Mouse (Mus musculus) frontal cortex, postnatal 25 days (tissue): ENCODE measurements at regions not wholly inside any gene's neighbourhood (a gene's known extent, or its start where the extent isn't known, plus 50 kb on each side); places are given as distances from the start of the nearest gene placed in this dataset.
A peak's percentile ranks its signal among the peaks of the same experiment; 100 is the strongest.
"Not testable (repeated sequence)": the region's sequence is repeated elsewhere in the genome, so short reads cannot be mapped to it uniquely, and the experiment has no call there.

ENCODE experiments used
- DNase-seq, 2 experiments: peaks; one replicate each; pipeline ENCODE4 v3.0.0; 2022; ENCODE audit warnings: low spot score in 2 of 2

GRCm38 (mm10) chr12:77854281-77855075 lies 339.6 kb upstream of the Gm6657 start:
- no peak for DNase-seq

GRCm38 (mm10) chr12:77855796-77856195 lies 338.2 kb upstream of the Gm6657 start:
- DNase-seq: no peak

DNA sequence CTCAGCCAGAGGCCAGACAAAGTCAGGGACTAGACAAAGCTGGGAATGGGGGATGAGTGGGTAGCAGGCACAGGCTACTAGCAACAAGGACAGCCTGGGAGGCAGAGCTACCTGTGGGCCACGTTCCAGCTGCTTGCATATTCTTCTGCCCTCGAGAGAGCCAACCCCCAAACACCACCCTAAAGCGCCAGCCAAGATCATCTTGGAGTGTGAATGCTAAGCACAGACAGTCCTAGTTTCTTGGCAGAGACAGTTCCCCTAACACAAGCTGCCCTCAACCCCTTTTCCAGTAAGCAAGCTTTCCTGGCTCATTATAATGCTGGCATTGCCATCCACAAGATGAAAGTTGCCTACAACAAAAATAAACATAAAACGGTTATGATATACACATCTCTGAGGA lies 336.8 kb upstream of the Gm6657 start:
- DNase-seq: no peak

DNA sequence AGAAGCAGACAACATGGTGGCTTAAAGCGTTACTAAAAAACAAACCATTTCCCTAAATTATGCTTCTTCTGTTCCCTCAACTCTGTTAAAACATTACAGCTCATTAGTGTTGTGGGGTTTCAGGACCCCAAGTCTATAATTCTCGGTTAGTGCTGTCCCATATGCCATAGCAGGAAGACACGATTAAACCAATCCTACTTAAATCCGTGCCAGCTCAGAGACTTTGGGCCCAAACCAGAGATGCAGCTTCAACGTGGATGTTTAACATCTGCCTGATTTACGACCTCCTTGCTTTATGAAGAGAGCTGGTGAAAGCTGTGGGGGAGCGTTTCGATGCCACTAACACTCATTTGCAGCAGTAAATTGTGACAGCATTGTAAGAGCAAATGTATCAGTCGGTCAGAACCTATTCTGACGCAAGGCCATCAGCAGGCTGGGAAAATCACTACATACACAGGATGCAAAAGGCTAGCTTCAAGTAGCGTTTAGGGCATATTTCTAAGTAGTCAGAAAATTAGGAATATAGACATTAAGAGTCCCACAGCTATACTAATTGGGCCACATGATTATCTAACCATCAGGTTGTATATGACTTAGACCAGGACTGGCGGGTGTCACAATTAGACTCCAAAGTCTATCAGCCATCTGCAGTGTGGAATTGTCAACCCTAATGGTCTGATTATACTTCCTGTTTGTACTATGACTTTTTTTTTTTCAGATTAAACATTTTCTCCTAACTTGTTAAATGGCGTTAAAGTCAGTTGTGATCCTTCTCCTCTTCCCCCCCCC lies 333.1 kb upstream of the Gm6657 start:
- no peak for DNase-seq

DNA sequence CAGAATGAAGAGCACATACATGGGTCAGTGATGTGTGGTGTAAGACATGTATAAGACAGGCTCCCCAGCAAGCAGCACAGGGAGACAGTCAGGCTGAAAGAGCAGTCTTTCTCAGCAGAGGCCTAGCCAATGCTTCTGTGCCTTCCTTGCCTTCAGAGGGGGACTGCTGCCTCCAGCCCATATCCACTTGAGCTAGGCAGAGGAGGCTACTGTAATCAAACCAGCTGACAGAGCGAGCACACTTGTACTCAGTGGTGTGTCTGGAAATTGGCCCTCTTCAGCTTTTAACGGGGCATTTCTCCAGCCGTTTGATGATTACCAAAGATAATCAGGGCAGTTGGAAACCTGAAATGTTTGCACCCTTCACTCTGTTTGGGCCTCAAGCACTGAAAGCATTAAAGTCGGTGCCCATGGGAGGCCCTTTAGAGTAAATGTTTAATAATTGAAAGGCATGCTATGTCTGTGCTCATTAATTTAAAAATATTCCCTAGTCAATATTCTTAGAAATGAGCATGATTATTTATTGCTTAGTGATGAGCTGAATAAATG lies 326.0 kb upstream of the Gm6657 start:
- no peak for DNase-seq

- DNase-seq: no peak
Measured at GRCm38 (mm10) chr12:77869296-77869695, 324.7 kb upstream of the Gm6657 start.

DNA sequence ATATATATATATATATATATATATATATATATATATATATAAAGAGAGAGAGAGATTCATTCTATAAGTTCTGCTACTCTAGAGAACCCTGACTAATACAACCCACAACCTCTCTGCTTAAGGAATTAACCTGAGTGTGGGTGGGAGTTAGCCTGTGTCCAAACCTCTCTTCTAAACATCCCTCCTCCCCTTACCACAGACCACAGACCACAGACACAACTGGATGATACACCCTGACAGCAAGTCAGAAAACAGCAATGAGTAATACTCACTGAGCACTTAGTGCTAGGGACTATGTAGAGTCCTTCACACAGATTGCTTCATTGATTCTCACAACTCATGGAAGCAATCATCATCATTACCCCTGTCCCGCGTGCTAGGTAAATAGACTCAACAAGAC lies 306.7 kb upstream of the Gm6657 start:
- DNase-seq: no peak

GRCm38 (mm10) chr12:77891452-77891851 lies 302.6 kb upstream of the Gm6657 start:
- DNase-seq: no peak

DNA sequence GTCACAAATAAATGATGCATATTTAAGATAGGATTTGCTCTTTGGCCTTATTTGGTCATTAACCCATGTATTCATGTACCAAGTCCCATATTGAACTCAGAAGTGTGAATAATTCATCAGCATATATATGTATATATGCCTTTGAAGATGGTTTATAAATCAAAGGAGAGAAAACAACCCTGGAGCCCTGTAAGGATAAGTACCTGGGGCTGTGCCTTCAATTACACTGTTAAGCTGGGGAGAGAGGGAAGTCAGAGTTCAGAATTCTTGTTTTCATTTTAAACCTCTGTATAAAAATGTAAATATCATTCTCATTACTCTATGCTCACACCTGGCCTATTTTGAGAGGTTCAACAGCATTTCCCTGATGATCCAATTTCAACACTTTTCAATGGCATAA lies 299.8 kb upstream of the Gm6657 start:
- no peak for DNase-seq

DNA sequence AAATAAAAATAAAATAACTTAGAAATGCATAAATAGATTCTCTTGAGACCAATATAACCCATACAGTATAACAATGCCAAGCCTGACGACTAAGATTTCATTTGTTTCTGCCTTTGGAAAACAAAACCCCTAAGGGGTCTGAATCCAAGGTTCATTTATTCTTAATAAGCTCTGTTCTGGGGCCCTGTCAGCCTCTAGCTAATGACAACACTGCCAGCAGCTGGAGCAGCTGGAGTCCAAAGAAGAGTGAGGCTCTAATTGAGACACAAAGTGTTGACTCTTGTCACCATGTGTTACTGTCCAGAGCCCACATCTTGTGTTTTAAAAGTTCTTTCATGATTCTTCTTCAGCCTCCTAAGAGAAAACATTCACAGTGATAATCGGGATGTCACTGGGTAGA lies 298.5 kb upstream of the Gm6657 start:
- DNase-seq: no peak

DNA sequence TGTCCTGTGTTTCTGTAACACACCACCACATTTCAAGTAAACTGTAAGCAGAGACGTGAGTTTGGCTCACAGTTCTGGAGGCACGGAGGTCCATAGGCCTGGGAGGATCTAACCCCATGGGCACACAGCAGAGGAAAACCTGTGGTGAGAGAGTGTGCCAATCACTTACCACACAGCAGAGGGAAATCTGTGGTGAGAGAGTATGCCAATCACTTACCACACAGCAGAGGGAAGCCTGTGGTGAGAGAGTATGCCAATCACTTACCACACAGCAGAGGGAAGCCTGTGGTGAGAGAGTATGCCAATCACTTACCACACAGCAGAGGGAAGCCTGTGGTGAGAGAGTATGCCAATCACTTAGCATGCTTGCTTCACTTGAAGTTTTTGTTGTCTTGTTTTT lies 295.1 kb upstream of the Gm6657 start:
- DNase-seq: not testable (repeated sequence)

- DNase-seq: no peak
Measured at GRCm38 (mm10) chr12:77901254-77901653, 292.8 kb upstream of the Gm6657 start.

GRCm38 (mm10) chr12:77912863-77913554 lies 281.0 kb upstream of the Gm6657 start:
- no peak for DNase-seq

DNA sequence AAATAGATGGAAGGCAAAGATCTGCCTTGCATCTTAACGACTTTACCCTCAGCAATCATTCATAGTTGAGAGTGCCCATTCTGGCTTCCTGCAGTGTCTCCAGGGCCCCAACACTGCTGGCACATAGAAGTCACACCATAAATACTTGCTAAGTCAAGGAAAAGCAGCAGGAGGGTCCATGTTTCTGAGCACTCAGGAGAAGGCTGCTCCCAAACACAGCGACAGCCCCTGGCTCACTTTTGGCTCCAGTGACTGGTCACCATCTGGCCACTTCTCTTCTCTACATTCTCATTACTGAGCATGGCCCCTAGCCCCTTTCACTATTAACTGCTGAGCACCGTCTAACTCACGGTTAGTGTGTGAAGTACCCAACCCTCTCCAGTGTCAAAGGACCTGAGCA lies 265.3 kb upstream of the Gm6657 start:
- DNase-seq: no peak

- no peak for DNase-seq
Measured at GRCm38 (mm10) chr12:77929571-77929970, 264.5 kb upstream of the Gm6657 start.

- DNase-seq: no peak
Measured at GRCm38 (mm10) chr12:77943960-77944359, 250.1 kb upstream of the Gm6657 start.

- peak; percentile 4 to 8 for DNase-seq
Measured at GRCm38 (mm10) chr12:77949474-77950017, 244.5 kb upstream of the Gm6657 start.

DNA sequence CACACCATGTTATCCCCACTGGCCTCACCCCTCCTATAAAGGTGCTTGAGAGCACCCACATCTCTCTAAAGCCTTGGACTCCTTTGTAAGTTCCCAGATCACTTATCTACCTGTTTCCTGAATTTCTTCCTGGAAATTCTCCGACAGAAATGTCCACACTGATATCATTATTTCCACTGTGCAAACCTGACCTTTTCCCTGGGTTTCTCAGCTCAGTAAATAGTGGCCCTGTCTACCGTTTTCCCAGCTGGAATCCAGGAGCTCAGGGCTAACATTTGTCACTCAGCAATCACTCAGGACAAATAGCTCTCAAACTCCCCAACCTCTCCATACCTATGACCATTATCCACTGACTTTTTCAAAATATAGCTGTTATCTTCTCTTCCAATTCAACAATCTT lies 241.6 kb upstream of the Gm6657 start:
- no peak for DNase-seq

DNA sequence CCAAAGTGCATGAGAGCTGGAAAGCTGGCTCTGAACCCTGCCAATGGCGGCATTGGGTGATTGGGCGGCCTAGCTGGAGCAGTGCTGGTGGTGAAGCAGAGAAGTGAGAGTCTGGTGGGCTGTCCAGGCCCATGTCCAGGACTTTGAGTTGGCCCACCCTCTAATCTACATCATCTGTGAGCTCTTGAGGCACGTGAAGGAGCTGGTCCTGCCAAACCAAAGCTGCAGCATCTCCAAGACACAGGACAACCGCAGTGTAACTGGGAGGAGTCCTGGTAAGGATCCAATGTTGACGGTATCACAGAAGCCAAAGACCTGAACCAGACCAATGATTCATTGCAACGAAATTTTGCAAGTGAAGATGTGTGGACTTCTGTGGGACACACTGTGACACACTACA lies 231.4 kb upstream of the Gm6657 start:
- no peak for DNase-seq

DNA sequence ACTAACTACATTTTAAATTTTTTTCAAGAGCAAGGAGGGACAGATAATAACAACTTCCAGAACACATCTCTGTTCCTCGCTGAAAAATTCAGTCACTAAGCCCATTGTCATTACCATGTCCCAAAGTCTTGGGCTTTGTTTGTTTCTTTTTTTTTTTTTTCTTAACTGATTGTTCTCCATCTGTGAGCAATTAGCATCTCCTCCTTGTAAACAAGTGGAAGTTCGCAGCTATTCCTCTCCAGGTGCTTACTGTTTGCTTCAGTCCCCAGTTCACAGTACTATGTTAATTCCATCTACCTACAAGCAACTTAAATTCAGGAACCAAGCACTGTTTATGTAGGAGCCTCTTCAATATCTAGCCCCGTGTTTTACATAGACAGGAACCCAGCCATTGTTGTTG lies 225.5 kb upstream of the Gm6657 start:
- no peak for DNase-seq

- no peak for DNase-seq
Measured at GRCm38 (mm10) chr12:77970026-77970425, 224.0 kb upstream of the Gm6657 start.

DNA sequence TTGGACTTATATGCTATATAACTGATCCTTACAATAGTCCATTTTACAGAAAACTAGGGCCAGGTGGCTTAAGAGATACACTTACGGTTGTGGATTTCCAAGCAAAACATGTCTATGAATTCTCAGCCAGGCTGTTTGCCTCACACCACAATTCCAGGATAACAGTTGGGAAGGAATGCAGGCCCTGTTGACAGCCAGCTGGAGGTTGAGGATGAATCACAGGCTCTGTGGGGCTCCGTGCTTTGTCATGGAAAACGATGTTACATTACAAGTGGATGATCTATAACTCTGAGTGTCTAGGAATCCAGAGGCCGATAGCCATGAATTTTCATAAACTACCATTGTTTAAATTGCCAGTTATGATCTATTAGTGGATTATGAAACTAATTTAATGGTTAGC lies 221.9 kb upstream of the Gm6657 start:
- no peak for DNase-seq
